Mouse (Mus musculus): ENCODE data around the gene Cd84. TPM values are rescaled to one million over a fixed set of nuclear protein-coding genes. Genes with fewer than 3 reads are reported as not detected.

The Cd84 gene
- polyA plus RNA-seq, 1 experiment from 2014 or later, result 2.1 TPM

- no peaks in the 10 kb centered on the region for H3K9me3 ChIP-seq (ENCODE audit: control insufficient read depth, low read length)
- no peak overlapping the region for H3K4me3 ChIP-seq (ENCODE audit: control insufficient read depth in 1 of 2, insufficient read depth in 1 of 2, low read depth in 1 of 2, low read length in 2 of 2)
- no peaks in the 10 kb centered on the region for H3K36me3 ChIP-seq (ENCODE audit: control insufficient read depth, insufficient read depth, low read length)
- no peak for ATAC-seq (ENCODE audit: insufficient number of reproducible peaks, insufficient read depth, low FRiP score, low read depth)
- 20% methylated on average over 3 of the region's 3 CpGs for WGBS
- no peaks in the 10 kb centered on the region for H3K27me3 ChIP-seq (ENCODE audit: control insufficient read depth, insufficient read depth, low read length)
- H3K9ac ChIP-seq (ENCODE audit: low read length), result no peak overlapping the region
- no peaks in the 10 kb centered on the region for H3K4me1 ChIP-seq (ENCODE audit: control insufficient read depth in 2 of 2, insufficient read depth in 2 of 2, low read length in 2 of 2)
- H3K27ac ChIP-seq (replicated peaks in 1 of 2; ENCODE audit: control insufficient read depth in 1 of 2, insufficient read depth in 1 of 2, low read depth in 2 of 2, low read length in 2 of 2), result no peak overlapping the region
- H3K4me2 ChIP-seq (ENCODE audit: low read length), result no peak overlapping the region
Measured at GRCm38 (mm10) chr1:171933851-171934250, 94.4 kb downstream of the Cd84 start.

DNA sequence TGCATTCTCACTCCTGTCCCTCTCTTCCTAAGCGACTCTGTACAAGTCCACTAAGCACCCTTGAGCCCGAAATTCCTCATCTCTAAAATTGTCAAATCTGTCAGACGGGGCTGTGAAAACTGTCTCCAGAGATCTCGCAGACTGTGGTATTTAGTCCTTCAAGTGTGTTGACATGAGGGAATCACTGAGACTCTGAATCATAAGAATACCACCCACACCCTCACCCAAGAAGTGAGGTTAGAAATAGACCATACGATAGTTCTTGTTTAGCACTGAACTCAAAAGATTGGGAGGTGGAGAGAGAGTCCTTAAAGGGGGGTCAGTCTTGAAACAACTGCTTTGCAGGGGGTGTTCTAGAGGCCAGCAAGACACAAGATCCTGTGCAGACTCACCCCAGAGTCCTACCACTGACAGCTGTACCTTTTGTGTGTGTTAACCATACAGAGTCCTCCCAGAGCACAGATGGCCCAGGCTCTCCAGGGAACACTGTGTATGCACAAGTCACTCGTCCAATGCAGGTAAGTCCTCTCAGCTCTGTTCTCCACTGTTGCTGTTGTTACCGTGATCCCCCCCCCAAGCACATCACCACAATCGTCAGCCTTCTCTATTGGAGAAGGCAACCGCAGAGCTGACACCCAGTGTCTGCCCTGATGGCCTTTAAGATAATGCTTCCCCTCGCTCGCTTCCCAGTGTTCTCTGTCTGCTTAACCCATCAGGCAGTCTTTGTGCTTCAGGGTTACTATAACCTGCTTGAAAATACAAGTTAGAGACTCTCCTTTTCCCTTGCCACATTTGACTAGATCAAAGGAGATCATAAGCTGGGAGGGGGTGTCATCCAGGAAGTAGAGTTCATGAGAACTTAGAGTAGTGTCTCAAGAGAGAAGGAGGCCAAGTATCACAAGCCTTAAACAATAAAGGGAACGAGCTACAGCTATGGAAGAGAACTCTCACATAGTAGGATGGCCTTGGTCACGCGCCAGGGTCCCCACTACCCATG lies 99.8 kb downstream of the Cd84 start:
- H3K4me1 ChIP-seq (ENCODE audit: control insufficient read depth in 2 of 2, insufficient read depth in 2 of 2, low read length in 2 of 2), result no peaks in the 10 kb centered on the region
- H3K27ac ChIP-seq (replicated peaks in 1 of 2; ENCODE audit: control insufficient read depth in 1 of 2, insufficient read depth in 1 of 2, low read depth in 2 of 2, low read length in 2 of 2), result no peak overlapping the region
- no peak overlapping the region for H3K4me3 ChIP-seq (ENCODE audit: control insufficient read depth in 1 of 2, insufficient read depth in 1 of 2, low read depth in 1 of 2, low read length in 2 of 2)
- 64% methylated on average over 14 of the region's 14 CpGs for WGBS
- no peaks in the 10 kb centered on the region for H3K27me3 ChIP-seq (ENCODE audit: control insufficient read depth, insufficient read depth, low read length)
- H3K9me3 ChIP-seq (ENCODE audit: control insufficient read depth, low read length), result no peaks in the 10 kb centered on the region
- no peak overlapping the region for H3K9ac ChIP-seq (ENCODE audit: low read length)
- no peaks in the 10 kb centered on the region for H3K36me3 ChIP-seq (ENCODE audit: control insufficient read depth, insufficient read depth, low read length)
- no peak for ATAC-seq (ENCODE audit: insufficient number of reproducible peaks, insufficient read depth, low FRiP score, low read depth)
- H3K4me2 ChIP-seq (ENCODE audit: low read length), result no peak overlapping the region

Other genes with a start within 250 kb of the Cd84 start
- gene Ly9, start 232.3 kb upstream of the Cd84 start, polyA plus RNA-seq (2014; fragmentation: Nextera tagmentation; extraction: Ambion mirVana), result 0.23 TPM in 1 of 2 replicates, not detected in the other
- gene Slamf7, start 186.7 kb upstream of the Cd84 start, polyA plus RNA-seq (2014; fragmentation: Nextera tagmentation; extraction: Ambion mirVana), result 0.22 TPM in 1 of 2 replicates, not detected in the other
- gene Cd48, start 157.7 kb upstream of the Cd84 start, polyA plus RNA-seq (2014; fragmentation: Nextera tagmentation; extraction: Ambion mirVana), result 1.7 and 3.7 TPM in 2 replicates
- 0.16 and 0.19 TPM in 2 replicates for gene Slamf1, start 72.6 kb upstream of the Cd84 start, polyA plus RNA-seq (2014; fragmentation: Nextera tagmentation; extraction: Ambion mirVana)
- gene Gm10521, start 56.0 kb downstream of the Cd84 start, polyA plus RNA-seq (2014; fragmentation: Nextera tagmentation; extraction: Ambion mirVana), result not detected in 2 replicates
- gene Slamf6, start 77.8 kb downstream of the Cd84 start, polyA plus RNA-seq (2014; fragmentation: Nextera tagmentation; extraction: Ambion mirVana), result 0.14 and 0.22 TPM in 2 replicates
- gene Vangl2, start 188.7 kb downstream of the Cd84 start, polyA plus RNA-seq (2014; fragmentation: Nextera tagmentation; extraction: Ambion mirVana), result 9.2 and 10.0 TPM in 2 replicates
- gene Nhlh1, start 217.9 kb downstream of the Cd84 start, polyA plus RNA-seq (2014; fragmentation: Nextera tagmentation; extraction: Ambion mirVana), result not detected in 2 replicates
- 157 and 163 TPM in 2 replicates for gene Copa, start 242.8 kb downstream of the Cd84 start, polyA plus RNA-seq (2014; fragmentation: Nextera tagmentation; extraction: Ambion mirVana)
- gene Ncstn, start 243.1 kb downstream of the Cd84 start, polyA plus RNA-seq (2014; fragmentation: Nextera tagmentation; extraction: Ambion mirVana), result 120 TPM in 2 replicates

Data from heart, embryonic 14.5 days (tissue).